Mouse (Mus musculus) c-Kit-positive CD71-positive TER-119-positive erythroid progenitor cells, embryonic 14.5 days (primary cell): ENCODE results near the gene Smap1.
A peak's percentile ranks its signal among the peaks of the same experiment; 100 is the strongest.

Experiments used
- DNase-seq: peaks from one replicate; pipeline ENCODE4 v3.0.0-alpha.2; 2013; ENCODE audit warnings: low spot score

Smap1 gene

GRCm38 (mm10) chr1:23834246-23834645, 87.9 kb downstream of the Smap1 start:
- DNase-seq: no peak

DNA sequence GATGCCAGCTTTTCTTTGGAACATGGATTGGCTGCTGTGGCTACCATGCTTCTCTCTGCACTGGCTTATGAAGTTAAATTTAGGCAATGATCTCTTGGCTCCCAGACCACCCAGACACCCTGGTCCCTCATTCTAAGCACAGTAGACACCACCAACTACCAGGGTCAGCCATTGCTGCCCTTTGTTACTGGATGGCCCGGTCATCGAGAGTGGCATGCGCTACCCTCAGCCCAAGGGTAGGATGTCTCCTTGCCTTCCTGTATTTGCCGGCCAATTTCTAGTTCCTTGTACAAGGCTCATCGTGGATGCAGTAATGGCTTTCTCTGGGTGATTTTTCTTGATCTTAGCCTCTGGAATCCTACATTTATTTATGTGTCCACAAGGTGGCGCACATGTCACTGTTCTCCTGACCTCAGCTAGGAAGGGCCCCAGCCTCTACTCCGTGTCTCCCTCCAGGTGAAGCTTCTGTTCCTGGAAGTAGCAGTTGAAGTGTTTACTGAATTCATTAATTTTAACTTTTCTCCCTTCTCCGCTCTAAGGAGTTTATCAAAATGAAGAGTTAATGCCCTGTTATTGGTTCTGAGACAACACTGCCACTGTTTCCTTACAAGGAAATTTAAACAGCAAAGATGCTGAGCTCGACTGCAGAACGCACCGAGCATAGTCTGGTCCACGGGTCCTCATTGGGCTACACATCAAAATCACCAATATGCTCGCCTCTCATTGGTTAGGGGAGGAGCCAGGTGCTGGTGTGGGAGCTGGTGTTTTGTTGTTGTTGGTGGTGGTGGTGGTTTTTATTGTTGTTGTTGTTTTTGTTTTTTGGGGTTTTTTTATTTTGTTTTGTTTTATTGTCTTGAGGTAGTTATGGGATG, 95.0 kb downstream of the Smap1 start:
- DNase-seq: peak; percentile 53

DNA sequence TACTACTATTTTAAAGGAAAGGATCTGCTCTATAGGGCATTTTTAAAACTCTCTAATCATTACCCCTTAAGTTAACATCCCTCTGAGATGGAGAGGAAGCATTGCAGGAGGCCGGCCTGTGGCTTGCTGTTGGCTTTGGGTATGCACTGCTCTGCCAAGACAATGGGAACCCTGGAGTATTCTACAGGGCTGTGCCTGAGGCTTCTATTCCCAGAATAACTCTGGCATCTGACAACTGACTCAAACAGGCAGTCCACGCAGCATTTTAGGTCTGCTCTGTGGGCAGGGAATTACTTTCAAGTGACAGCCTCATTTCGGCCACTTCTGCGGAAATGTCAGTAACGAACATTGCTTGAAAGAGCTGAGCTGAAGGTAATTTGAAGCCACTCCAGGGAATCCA, 100.5 kb downstream of the Smap1 start:
- no peak for DNase-seq

DNA sequence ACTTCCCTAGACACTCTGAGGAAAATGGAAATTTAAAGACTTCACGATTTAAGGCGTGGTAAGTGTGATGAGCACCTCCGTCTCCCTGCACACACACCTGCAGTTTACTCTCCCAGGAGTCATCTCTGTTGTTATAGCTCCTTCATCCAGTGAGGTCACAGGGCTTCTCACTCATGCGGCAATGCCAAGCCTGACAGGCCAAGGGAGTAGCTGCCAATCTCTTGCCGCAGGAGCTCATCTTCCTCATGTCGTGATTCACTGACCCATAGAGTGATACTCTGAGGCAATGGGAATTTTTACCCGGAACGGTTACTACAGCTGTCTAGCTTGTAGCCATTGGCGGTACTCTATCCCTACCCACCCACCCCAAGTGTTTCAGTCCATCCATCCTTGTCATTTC, 123.8 kb downstream of the Smap1 start:
- DNase-seq: no peak
